Mouse (Mus musculus) skeletal muscle tissue, postnatal 0 days (tissue): ENCODE results near the gene Aktip. TPM values are rescaled to one million over a fixed set of nuclear protein-coding genes. Genes with fewer than 3 reads are reported as not detected.

Source experiments
- polyA plus RNA-seq: library from polyadenylated mRNA; unstranded; fragments of >200 nt; fragmentation: Nextera tagmentation; extraction: Ambion mirVana; gene quantifications from 2 replicates; pipeline ENCODE4 v1.2.1, GENCODE M21; 2015

Gene Aktip
- polyA plus RNA-seq: 46.8 and 47.9 TPM in 2 replicates

GRCm38 (mm10) chr8:91199876-91200275 lies at the start of gene Aktip:
Aktip (minus strand) TSS chr8:91199976.

GRCm38 (mm10) chr8:91069834-91070233 lies 129.9 kb downstream of the Aktip start, which contains the start of gene Rbl2:
Rbl2 (plus strand) TSS chr8:91070057.

Other genes with a start within 250 kb of the Aktip start
- gene Rbl2, start 129.9 kb downstream of the Aktip start, polyA plus RNA-seq: 8.6 and 8.7 TPM in 2 replicates
- 2.6 and 3.2 TPM in 2 replicates for gene Rpgrip1l, start 113.3 kb upstream of the Aktip start, polyA plus RNA-seq
- 62.3 and 64.6 TPM in 2 replicates for gene Fto, start 113.5 kb upstream of the Aktip start, polyA plus RNA-seq